Comparison of ENCODE assay signal across 12 mouse cellular contexts in genomic region chr2:59422291-59423242, GRCm38 (mm10).
DNase-seq lines count a peak whose midpoint lies in the region; ATAC-seq lines count a peak whose summit lies in the region.
"Had no signal": no experiment of that assay in that cellular context is flagged by ENCODE, and none has a peak within 500 bp of the region (broad histone marks: within the 10 kb centered on the region; RNA-seq: fewer than 3 reads in every experiment).

No protein-coding gene starts in this region.

- peak; percentile 75 for ATAC-seq in cerebellum, adult (ENCODE audit: insufficient number of reproducible peaks, low FRiP score, low TSS enrichment)
- ATAC-seq in lung, embryonic 15.5 days (ENCODE audit: borderline replicate concordance, extremely low read depth, low FRiP score, low TSS enrichment): no peak
- peak; percentile 40; the same call in 1 of the 2 replicates for ATAC-seq in intestine, embryonic 14.5 days (replicated peaks; ENCODE audit: low FRiP score, low TSS enrichment, low read depth)
- ATAC-seq in stomach, embryonic 15.5 days (ENCODE audit: insufficient read depth, low FRiP score, low read depth): peak; percentile 32; the same call in 1 of the 2 replicates
- ATAC-seq: forebrain, embryonic 16.5 days had no signal

- H3K4me3 ChIP-seq in lung, embryonic 15.5 days: no peak overlapping the region
- H3K4me3 ChIP-seq in intestine, embryonic 14.5 days (ENCODE audit: low read depth, low read length): no peak overlapping the region
- H3K4me3 ChIP-seq in stomach, embryonic 15.5 days (replicated peaks): no peak overlapping the region
- H3K4me3 ChIP-seq in forebrain, embryonic 10.5 days: no peak overlapping the region
- H3K4me3 ChIP-seq: embryonic facial prominence, embryonic 12.5 days; limb, embryonic 15.5 days had no signal

- H3K4me1 ChIP-seq in lung, embryonic 15.5 days: peaks cover 19% of the 10 kb centered on the region
- peaks cover 6% of the 10 kb centered on the region for H3K4me1 ChIP-seq in intestine, embryonic 14.5 days (replicated peaks; ENCODE audit: control insufficient read depth, insufficient read depth, low read length)
- 0 out of 2 replicates have a peak, but pooled peaks cover 8% of the 10 kb centered on the region for H3K4me1 ChIP-seq in stomach, embryonic 15.5 days
- H3K4me1 ChIP-seq in forebrain, embryonic 10.5 days: 0 out of 2 replicates have a peak, but pooled peaks cover 6% of the 10 kb centered on the region

- H3K9ac ChIP-seq in lung, embryonic 15.5 days: no peak overlapping the region
- H3K9ac ChIP-seq in intestine, embryonic 14.5 days (ENCODE audit: low read length): no peak overlapping the region
- no peak overlapping the region for H3K9ac ChIP-seq in stomach, embryonic 15.5 days
- H3K9ac ChIP-seq: embryonic facial prominence, embryonic 12.5 days; limb, embryonic 15.5 days had no signal

- H3K36me3 ChIP-seq in lung, embryonic 15.5 days: no peaks in the 10 kb centered on the region
- H3K36me3 ChIP-seq in intestine, embryonic 14.5 days (ENCODE audit: control insufficient read depth, insufficient read depth, low read length): no peaks in the 10 kb centered on the region
- H3K36me3 ChIP-seq in stomach, embryonic 15.5 days: no peaks in the 10 kb centered on the region
- no peaks in the 10 kb centered on the region for H3K36me3 ChIP-seq in forebrain, embryonic 10.5 days (replicated peaks)
- H3K36me3 ChIP-seq: embryonic facial prominence, embryonic 12.5 days; limb, embryonic 15.5 days had no signal

- no peak overlapping the region for H3K4me2 ChIP-seq in lung, embryonic 15.5 days
- no peak overlapping the region for H3K4me2 ChIP-seq in intestine, embryonic 14.5 days (ENCODE audit: low read length)
- no peak overlapping the region for H3K4me2 ChIP-seq in stomach, embryonic 15.5 days
- H3K4me2 ChIP-seq: embryonic facial prominence, embryonic 12.5 days; limb, embryonic 15.5 days had no signal

- no peaks in the 10 kb centered on the region for H3K27me3 ChIP-seq in lung, embryonic 15.5 days
- no peaks in the 10 kb centered on the region for H3K27me3 ChIP-seq in intestine, embryonic 14.5 days (replicated peaks; ENCODE audit: control insufficient read depth, insufficient read depth, low read length)
- no peaks in the 10 kb centered on the region for H3K27me3 ChIP-seq in stomach, embryonic 15.5 days (replicated peaks)
- H3K27me3 ChIP-seq in forebrain, embryonic 10.5 days (ENCODE audit: poor library complexity, severe bottlenecking): no peaks in the 10 kb centered on the region
- H3K27me3 ChIP-seq: embryonic facial prominence, embryonic 12.5 days; limb, embryonic 15.5 days had no signal

- H3K9me3 ChIP-seq in lung, embryonic 15.5 days: no peaks in the 10 kb centered on the region
- H3K9me3 ChIP-seq in intestine, embryonic 14.5 days (ENCODE audit: control insufficient read depth, low read length): no peaks in the 10 kb centered on the region
- H3K9me3 ChIP-seq in stomach, embryonic 15.5 days: no peaks in the 10 kb centered on the region
- H3K9me3 ChIP-seq in forebrain, embryonic 10.5 days: no peaks in the 10 kb centered on the region
- H3K9me3 ChIP-seq: embryonic facial prominence, embryonic 12.5 days; limb, embryonic 15.5 days had no signal

- peak overlapping the region; percentile 68 for H3K27ac ChIP-seq in lung, embryonic 15.5 days
- peak overlapping the region; percentile 30; the same call in 1 of the 2 replicates for H3K27ac ChIP-seq in intestine, embryonic 14.5 days (ENCODE audit: low read depth)
- peak overlapping the region; percentile 76 for H3K27ac ChIP-seq in stomach, embryonic 15.5 days
- H3K27ac ChIP-seq in forebrain, embryonic 10.5 days: no peak overlapping the region
- H3K27ac ChIP-seq: embryonic facial prominence, embryonic 12.5 days; limb, embryonic 15.5 days had no signal

- no peak for DNase-seq in cerebellum, postnatal 4 days (ENCODE audit: low spot score in 2 of 2)
- DNase-seq in lung, postnatal 25 days (ENCODE audit: low spot score): no peak
- DNase-seq in intestine, embryonic 14.5 days (ENCODE audit: low spot score): no peak
- DNase-seq in forebrain, embryonic 10.5 days (ENCODE audit: extremely low spot score, low spot score): no peak
- no peak for DNase-seq in neural tube, embryonic 10.5 days (ENCODE audit: extremely low spot score, low spot score)
- DNase-seq: right cerebral cortex, adult 18-20 months had no signal

- WGBS in lung, embryonic 15.5 days: 71% methylated on average over 10 of the region's 10 CpGs
- 71% methylated on average over 10 of the region's 10 CpGs for WGBS in intestine, embryonic 14.5 days
- WGBS in stomach, embryonic 15.5 days: 65% methylated on average over 10 of the region's 10 CpGs
- 86% methylated on average over 10 of the region's 10 CpGs for WGBS in forebrain, embryonic 10.5 days
